ENCODE assay signal across 26 mouse cellular contexts in genomic region chr4:63601263-63601662, GRCm38 (mm10). TPM values are rescaled to one million over a fixed set of nuclear protein-coding genes. Genes with fewer than 3 reads are reported as not detected.
"Had no signal": no experiment of that assay in that cellular context is flagged by ENCODE, and none has a peak within 500 bp of the region (broad histone marks: within the 10 kb centered on the region; RNA-seq: fewer than 3 reads in every experiment).

No protein-coding gene starts in this region.

- H3K36me3 ChIP-seq: heart, embryonic 12.5 days; hindbrain, embryonic 10.5 days; hindbrain, embryonic 12.5 days; intestine, embryonic 15.5 days; limb, embryonic 10.5 days; limb, embryonic 12.5 days; liver, embryonic 13.5 days had no signal

- H3K4me2 ChIP-seq: heart, embryonic 12.5 days; hindbrain, embryonic 12.5 days; hindbrain, embryonic 14.5 days; intestine, embryonic 15.5 days; limb, embryonic 12.5 days; liver, embryonic 11.5 days; liver, embryonic 13.5 days had no signal

- DNase-seq: gastrocnemius, adult 2 months; gastrocnemius, postnatal 10 days; gastrocnemius, postnatal 25 days; heart, adult 2 months; heart, postnatal 10 days; heart, postnatal 4 days; liver; liver, embryonic 13.5 days had no signal

- H3K4me1 ChIP-seq: hindbrain, embryonic 10.5 days; hindbrain, embryonic 12.5 days; intestine, embryonic 15.5 days; limb, embryonic 10.5 days; limb, embryonic 12.5 days; liver, embryonic 13.5 days had no signal

- H3K9me3 ChIP-seq: heart, embryonic 12.5 days; hindbrain, embryonic 10.5 days; hindbrain, embryonic 12.5 days; intestine, embryonic 15.5 days; limb, embryonic 10.5 days; limb, embryonic 12.5 days; liver, embryonic 13.5 days had no signal

- H3K4me3 ChIP-seq: gastrocnemius, adult 2 months; heart, adult 2 months; heart, embryonic 12.5 days; hindbrain, embryonic 10.5 days; hindbrain, embryonic 12.5 days; intestine, embryonic 15.5 days; layer of hippocampus, adult 2 months; left cerebral cortex, adult 2 months; limb, embryonic 10.5 days; limb, embryonic 12.5 days; liver, embryonic 13.5 days had no signal

- H3K27me3 ChIP-seq: heart, embryonic 12.5 days; hindbrain, embryonic 12.5 days; intestine, embryonic 15.5 days; limb, embryonic 12.5 days; liver, embryonic 13.5 days had no signal

- H3K9ac ChIP-seq: heart, embryonic 12.5 days; hindbrain, embryonic 12.5 days; hindbrain, embryonic 14.5 days; intestine, embryonic 15.5 days; limb, embryonic 12.5 days; liver, embryonic 13.5 days had no signal

- H3K27ac ChIP-seq: gastrocnemius, adult 2 months; heart, adult 2 months; hindbrain, embryonic 10.5 days; hindbrain, embryonic 12.5 days; hindbrain, embryonic 14.5 days; intestine, embryonic 15.5 days; layer of hippocampus, adult 2 months; left cerebral cortex, adult 2 months; limb, embryonic 10.5 days; limb, embryonic 12.5 days; liver, embryonic 13.5 days had no signal

- ATAC-seq: hindbrain, embryonic 16.5 days; inflammation-experienced regulatory T-cells, adult 6 months had no signal

RNA-seq across cellular contexts. Expression of gene Gm11213, which starts 3.8 kb away (rescaled TPM):
- polyA plus RNA-seq: frontal cortex, adult 2 months; heart, adult 2 months; heart, embryonic 12.5 days; heart, embryonic 14.5 days; heart, embryonic 16.5 days; hindbrain, embryonic 10.5 days; hindbrain, embryonic 12.5 days; hindbrain, embryonic 14.5 days; hindbrain, embryonic 16.5 days; inflammation-experienced regulatory T-cells, adult 6 months; intestine, embryonic 15.5 days; kidney, embryonic 14.5 days; kidney, embryonic 16.5 days; limb, embryonic 10.5 days; limb, embryonic 12.5 days; limb, embryonic 14.5 days; liver, embryonic 11.5 days; liver, embryonic 13.5 days had no signal

RNA-seq across cellular contexts. Expression of gene Tex48, which starts 21.0 kb away (rescaled TPM):
- polyA plus RNA-seq: frontal cortex, adult 2 months; heart, adult 2 months; heart, embryonic 12.5 days; heart, embryonic 14.5 days; heart, embryonic 16.5 days; hindbrain, embryonic 10.5 days; hindbrain, embryonic 12.5 days; hindbrain, embryonic 14.5 days; hindbrain, embryonic 16.5 days; inflammation-experienced regulatory T-cells, adult 6 months; intestine, embryonic 15.5 days; kidney, embryonic 14.5 days; kidney, embryonic 16.5 days; limb, embryonic 10.5 days; limb, embryonic 12.5 days; limb, embryonic 14.5 days; liver, embryonic 11.5 days; liver, embryonic 13.5 days had no signal
